Mouse (Mus musculus): ENCODE data around the gene Pcdh17.

Pcdh17 gene

GRCm38 (mm10) chr14:84477411-84477810 is 34.0 kb downstream of the Pcdh17 start:
- no peak for DNase-seq (ENCODE audit: low read depth, low spot score)

- no peak for DNase-seq (ENCODE audit: low read depth, low spot score)
Observed at GRCm38 (mm10) chr14:84480546-84480945, 37.2 kb downstream of the Pcdh17 start.

- DNase-seq (ENCODE audit: low read depth, low spot score): no peak
Observed at GRCm38 (mm10) chr14:84484350-84484749, 41.0 kb downstream of the Pcdh17 start.

- no peak for DNase-seq (ENCODE audit: low read depth, low spot score)
Observed at GRCm38 (mm10) chr14:84511010-84511409, 67.6 kb downstream of the Pcdh17 start.

GRCm38 (mm10) chr14:84532397-84532796 is 89.0 kb downstream of the Pcdh17 start:
- DNase-seq (ENCODE audit: low read depth, low spot score): no peak

GRCm38 (mm10) chr14:84535264-84535663 is 91.9 kb downstream of the Pcdh17 start:
- DNase-seq (ENCODE audit: low read depth, low spot score): no peak

- no peak for DNase-seq (ENCODE audit: low read depth, low spot score)
Observed at GRCm38 (mm10) chr14:84541838-84542237, 98.5 kb downstream of the Pcdh17 start.

GRCm38 (mm10) chr14:84545968-84546367 is 102.6 kb downstream of the Pcdh17 start:
- no peak for DNase-seq (ENCODE audit: low read depth, low spot score)

GRCm38 (mm10) chr14:84547513-84548194 is 104.3 kb downstream of the Pcdh17 start:
- no peak for DNase-seq (ENCODE audit: low read depth, low spot score)

- no peak for DNase-seq (ENCODE audit: low read depth, low spot score)
Observed at GRCm38 (mm10) chr14:84551546-84551945, 108.2 kb downstream of the Pcdh17 start.

- DNase-seq (ENCODE audit: low read depth, low spot score): no peak
Observed at GRCm38 (mm10) chr14:84571071-84571470, 127.7 kb downstream of the Pcdh17 start.
